Mouse (Mus musculus): ENCODE measurements around the gene Gm10961.
"Not testable (repeated sequence)": the region's sequence is repeated elsewhere in the genome, so short reads cannot be mapped to it uniquely, and the experiment has no call there.

Gm10961 gene

GRCm38 (mm10) chr3:107612902-107613525 is 18.1 kb upstream of the Gm10961 start:
- peak; percentile 32 for DNase-seq (ENCODE audit: low read depth, low spot score)

GRCm38 (mm10) chr3:107617800-107618199 is 13.3 kb upstream of the Gm10961 start:
- no peak for DNase-seq (ENCODE audit: low read depth, low spot score)

- DNase-seq (ENCODE audit: low read depth, low spot score), result no peak
These were observed 11.2 kb upstream of the Gm10961 start for GRCm38 (mm10) chr3:107619911-107620310.

DNA sequence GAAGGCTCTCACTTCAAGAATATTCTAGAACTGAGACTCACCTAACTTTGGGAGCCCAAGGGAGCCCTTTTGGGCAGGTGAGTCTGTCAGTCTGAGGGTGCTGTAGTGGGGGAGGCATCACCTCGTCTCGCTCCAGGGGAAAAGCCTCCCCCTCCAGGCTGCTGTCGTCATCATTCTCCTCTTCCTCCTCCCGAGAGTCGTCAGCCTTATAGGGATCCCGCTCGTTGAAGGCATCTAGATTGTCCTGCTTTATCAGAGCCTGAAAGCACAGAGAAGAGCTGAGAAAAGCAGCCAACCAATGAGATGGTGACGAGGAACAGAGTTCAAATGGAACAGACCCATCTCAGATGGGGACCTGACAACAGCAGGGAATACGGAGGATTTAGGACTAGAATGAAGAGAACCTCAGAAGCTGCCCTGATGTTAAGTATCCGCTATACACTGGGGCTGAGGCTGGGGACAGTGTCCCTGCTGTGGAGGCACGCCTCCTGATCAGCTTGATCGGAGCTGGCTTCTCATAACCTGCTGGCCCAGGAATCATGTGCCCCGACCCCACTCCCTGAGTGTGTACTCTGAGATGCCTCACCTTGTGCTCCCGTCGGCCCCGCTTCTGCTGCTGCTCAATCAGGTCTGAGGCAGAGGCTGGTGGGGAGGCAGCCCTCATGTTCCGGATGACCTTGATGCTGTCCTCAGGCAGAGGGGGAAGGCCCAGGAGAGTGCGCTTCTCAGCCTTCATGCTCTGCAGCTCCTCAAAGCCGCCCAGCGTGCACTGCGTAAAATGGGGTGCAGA is 9.6 kb upstream of the Gm10961 start:
- DNase-seq (ENCODE audit: low read depth, low spot score), result no peak

GRCm38 (mm10) chr3:107622537-107622936 is 8.6 kb upstream of the Gm10961 start:
- no peak for DNase-seq (ENCODE audit: low read depth, low spot score)

DNA sequence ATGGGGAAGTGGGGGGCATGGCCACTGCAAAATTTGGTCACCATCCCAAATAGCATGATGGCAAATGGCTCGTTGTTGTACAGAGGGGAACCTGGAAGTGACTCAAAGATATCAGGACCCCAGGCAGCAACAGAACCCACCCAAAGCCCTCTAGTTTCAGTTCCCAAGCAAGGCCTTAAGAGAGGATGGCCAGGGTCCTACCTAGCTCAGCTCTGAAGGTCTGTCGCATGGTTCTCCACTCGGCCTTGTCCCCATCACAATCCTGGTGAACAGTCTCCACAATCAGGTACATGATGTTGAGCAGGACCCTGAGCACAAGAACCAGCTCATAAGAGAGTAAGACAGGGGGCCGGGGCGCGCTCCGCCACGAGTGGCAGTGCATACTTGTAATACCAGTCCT is 6.7 kb upstream of the Gm10961 start:
- no peak for DNase-seq (ENCODE audit: low read depth, low spot score)

- no peak for DNase-seq (ENCODE audit: low read depth, low spot score)
These were observed 5.6 kb upstream of the Gm10961 start for GRCm38 (mm10) chr3:107625536-107625935.

DNA sequence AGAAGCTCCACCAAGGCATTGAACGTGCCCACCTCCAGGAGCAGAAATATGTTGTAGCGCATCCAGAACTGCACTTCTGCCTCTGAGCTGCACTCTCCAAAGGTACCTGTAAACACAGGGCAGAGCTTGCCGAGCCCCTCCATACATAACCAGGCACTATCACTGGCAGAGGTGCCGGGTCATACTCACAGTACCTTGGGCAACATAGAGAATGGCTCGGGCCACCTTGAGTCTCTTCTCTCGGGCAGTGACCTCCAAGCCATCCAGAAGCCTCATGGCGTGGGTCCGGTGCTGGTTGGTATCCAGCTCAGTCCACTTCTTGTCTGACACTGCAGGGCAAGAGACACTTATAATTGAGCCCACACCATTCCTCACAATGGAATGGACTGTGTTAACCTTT is 4.4 kb upstream of the Gm10961 start:
- no peak for DNase-seq (ENCODE audit: low read depth, low spot score)

- DNase-seq (ENCODE audit: low read depth, low spot score), result no peak
These were observed 3.5 kb upstream of the Gm10961 start for GRCm38 (mm10) chr3:107627641-107628040.

- DNase-seq (ENCODE audit: low read depth, low spot score), result no peak
These were observed 2.6 kb upstream of the Gm10961 start for GRCm38 (mm10) chr3:107628551-107628950.

DNA sequence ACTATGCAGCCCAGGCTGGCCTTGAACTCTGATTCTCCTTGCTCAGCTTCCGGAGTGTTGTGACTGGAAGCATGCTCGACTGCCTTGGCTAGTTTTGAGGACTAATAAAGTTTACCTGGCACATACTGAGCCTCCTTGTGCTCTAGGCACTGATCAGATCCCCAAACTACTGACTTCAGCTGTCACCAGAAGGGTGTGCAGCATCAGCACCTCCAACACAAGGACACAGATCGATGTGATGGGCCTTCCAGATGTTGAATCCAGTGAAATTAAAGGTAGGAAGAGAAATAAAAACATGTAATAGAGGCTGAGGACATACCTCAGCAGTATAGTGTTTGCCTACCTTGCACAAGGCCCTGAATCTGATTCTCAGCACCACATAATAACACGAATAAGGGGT is 1.7 kb upstream of the Gm10961 start:
- no peak for DNase-seq (ENCODE audit: low read depth, low spot score)

GRCm38 (mm10) chr3:107631523-107631958 is 419 bp downstream of the Gm10961 start, which contains the start of gene Strip1:
Gene Strip1, minus strand, starts transcription at chr3:107631694.
- DNase-seq (ENCODE audit: low read depth, low spot score), result peak; percentile 95

DNA sequence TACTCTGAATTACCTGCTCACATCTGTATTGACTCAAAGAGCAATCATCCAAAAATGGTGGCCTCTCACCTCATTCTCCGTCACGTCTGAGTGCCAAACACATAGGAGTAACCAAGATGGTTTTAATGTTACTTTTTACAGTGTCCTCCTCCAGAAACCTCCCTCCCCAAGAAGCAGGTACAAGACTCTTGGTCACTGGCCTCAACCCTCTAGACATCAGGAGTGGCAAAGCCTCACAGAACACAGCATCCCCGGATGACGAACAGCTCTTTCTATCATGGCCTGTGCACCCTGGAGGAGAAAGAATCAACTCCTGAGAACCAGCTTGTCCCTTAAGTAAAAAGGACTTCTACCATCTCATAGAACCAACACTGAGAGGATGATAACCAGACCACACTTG is 1.7 kb downstream of the Gm10961 start:
- DNase-seq (ENCODE audit: low read depth, low spot score), result no peak

DNA sequence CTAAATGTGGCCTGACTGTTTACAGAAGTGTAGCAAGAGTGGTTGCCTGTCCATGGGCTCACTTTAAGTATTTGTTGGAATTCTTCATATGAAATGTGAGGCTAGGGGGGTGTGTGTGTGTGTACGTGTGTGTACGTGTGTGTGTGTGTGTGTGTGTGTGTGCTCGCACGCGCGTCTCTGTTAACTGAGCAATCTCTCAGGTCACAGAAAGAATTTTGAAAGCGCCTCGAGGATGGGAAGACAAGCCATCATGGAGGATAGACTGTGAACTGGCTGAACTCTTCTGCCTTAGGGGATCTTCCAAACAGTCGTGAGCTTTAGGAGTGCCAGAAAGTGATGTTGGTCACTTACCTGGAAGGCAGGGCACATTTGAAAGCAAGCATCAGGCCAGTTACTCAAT is 2.8 kb downstream of the Gm10961 start:
- DNase-seq (ENCODE audit: low read depth, low spot score), result no peak

DNA sequence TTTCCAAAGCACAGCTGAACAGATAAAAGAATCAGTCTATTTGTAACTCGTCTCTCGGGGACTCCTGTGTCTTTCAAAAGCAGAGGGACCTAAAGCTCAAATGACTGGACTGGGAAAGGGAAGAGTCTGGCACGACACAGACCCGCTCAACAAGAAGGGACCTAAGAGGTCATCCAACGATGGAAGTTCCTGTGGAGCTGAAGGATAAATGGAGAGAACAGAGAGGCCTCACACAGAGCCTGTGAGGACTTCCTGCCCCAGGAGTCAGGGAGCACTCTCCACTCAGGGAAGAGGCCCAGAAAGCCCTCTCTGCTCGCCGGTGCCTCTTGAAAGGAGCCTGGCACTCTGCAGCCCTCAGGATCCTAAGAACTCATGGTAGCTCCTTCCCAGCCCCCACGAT is 4.7 kb downstream of the Gm10961 start:
- no peak for DNase-seq (ENCODE audit: low read depth, low spot score)

- DNase-seq (ENCODE audit: low read depth, low spot score), result no peak
These were observed 5.1 kb downstream of the Gm10961 start for GRCm38 (mm10) chr3:107636236-107636635.

- DNase-seq (ENCODE audit: low read depth, low spot score), result no peak
These were observed 6.6 kb downstream of the Gm10961 start for GRCm38 (mm10) chr3:107637606-107638172.

DNA sequence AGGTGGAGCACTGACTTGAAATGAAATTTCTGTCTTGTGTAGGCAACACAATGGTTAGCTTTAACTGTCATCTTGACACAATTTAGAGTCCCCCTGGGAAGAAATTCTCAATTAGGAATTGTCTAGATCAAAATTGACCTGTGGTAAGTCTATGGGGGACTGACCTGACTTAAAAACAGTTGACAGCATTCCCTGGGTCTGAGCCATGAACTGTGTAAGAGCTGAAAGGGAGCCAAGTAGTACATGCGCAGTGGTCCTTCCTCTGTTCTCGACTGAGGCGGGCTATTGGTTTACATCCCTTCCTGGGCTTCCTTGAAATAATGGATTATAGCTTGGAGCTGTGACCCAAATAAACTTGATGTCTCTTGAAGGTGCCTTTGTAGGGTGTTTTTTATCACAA is 15.8 kb downstream of the Gm10961 start:
- no peak for DNase-seq (ENCODE audit: low read depth, low spot score)

- not testable (repeated sequence) for DNase-seq (ENCODE audit: low read depth, low spot score)
These were observed 19.2 kb downstream of the Gm10961 start for GRCm38 (mm10) chr3:107650276-107650675.

GRCm38 (mm10) chr3:107652968-107653367 is 21.8 kb downstream of the Gm10961 start:
- no peak for DNase-seq (ENCODE audit: low read depth, low spot score)

- DNase-seq (ENCODE audit: low read depth, low spot score), result no peak
These were observed 23.7 kb downstream of the Gm10961 start for GRCm38 (mm10) chr3:107654861-107655260.

DNA sequence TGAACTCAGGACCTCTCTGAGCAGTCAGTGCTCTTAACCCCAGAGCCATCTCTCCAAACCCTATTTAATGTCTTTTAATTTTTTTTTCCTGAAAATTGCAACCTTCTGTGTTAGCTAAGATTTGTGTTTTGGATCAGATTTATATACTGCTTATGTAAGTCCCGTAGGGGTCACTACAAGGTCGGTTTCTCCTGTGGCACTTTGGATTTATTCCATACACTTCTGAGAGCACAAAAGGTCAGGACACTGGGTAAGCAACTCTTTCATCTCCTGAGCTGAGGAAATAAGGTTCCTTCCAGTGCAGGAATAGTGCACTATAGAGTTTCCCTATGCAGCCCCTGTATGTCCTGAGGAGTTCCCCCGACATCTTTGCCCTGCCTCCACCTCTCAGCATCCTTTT is 24.4 kb downstream of the Gm10961 start:
- DNase-seq (ENCODE audit: low read depth, low spot score), result no peak

- DNase-seq (ENCODE audit: low read depth, low spot score), result no peak
These were observed 25.0 kb downstream of the Gm10961 start for GRCm38 (mm10) chr3:107656151-107656550.
